Mouse (Mus musculus): ENCODE data around the gene Elp6.

DNA sequence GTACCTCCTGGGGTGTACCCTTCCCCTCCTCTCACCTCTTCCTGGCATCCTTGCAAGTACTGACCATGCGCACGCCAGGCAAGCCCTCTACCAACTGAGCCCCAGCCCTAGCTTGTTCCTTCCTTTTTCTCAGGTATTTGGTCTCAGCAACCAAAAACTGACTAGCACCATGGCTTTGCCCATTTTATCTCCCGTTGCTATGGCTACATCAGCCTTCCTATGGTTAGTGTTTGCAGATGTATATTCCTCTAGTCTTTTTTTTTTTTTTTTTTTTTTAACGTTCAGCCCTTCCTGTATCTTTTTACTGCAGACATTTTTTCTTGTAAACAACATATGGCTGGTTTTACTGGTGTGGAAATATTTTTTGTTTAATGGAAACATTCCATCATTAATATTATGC lies 31.5 kb upstream of the Elp6 start:
- no peak for TF ChIP-seq CTCF (conservative IDR thresholded peaks at IDR 0.05; ENCODE audit: low read length)
- no peak for TF ChIP-seq NANOG (IDR thresholded peaks at IDR 0.05; ENCODE audit: borderline replicate concordance, low read length)
- TF ChIP-seq POU5F1 (IDR thresholded peaks at IDR 0.05; ENCODE audit: borderline replicate concordance, low read length) = no peak
